Mouse (Mus musculus) spleen, adult 18-20 months (tissue): ENCODE measurements around the gene Cyp2a22.
"Not testable (repeated sequence)": the region's sequence is repeated elsewhere in the genome, so short reads cannot be mapped to it uniquely, and the experiment has no call there.

ENCODE experiments used
- DNase-seq, 2 experiments: peaks; one replicate each; pipeline ENCODE4 v3.0.0; 2022; ENCODE audit warnings: mixed read lengths in 2 of 2

Gene Cyp2a22

DNA sequence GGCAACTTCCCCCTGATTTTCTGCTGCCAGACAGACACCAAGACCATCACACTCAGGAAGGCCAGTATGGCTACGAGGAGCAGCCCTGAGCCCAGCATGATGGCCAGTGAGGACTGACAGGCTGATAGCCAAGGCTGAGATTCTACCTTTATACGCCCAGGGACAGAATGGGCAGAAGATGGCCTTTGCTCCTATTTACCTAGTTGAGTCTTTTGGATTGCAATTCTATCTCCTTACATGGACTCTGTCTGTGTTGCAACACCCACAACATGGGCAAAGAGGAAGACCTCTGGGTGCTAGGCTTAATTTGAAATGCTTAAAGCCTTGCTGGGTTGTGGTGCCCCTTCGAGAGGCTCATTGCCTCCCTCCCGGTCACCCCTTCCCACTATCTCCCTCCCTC is at the start of gene Cyp2a22:
TSS of gene Cyp2a22 (minus strand) at position 123 of the 400 bp plus-strand sequence.
- no peak for DNase-seq

DNA sequence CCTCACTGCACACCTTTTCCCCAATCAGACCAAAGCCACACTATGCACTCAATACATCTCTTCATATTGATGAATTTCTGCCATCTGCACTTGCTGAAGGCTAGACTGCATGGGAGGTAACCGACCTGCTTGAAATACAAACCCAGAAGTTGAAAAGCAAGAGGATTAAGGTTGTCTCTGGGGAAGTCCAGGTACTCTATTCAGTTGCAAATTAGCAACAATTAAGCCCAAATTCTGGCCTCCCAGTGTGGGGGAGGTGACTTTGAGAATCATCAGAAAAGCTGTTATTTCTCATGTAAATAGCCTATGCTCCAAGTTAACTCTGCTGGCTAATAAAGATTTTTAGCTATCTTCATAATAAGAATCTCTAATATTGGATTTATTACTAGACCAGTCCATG is 44.0 kb upstream of the Cyp2a22 start:
- not testable (repeated sequence) for DNase-seq

DNA sequence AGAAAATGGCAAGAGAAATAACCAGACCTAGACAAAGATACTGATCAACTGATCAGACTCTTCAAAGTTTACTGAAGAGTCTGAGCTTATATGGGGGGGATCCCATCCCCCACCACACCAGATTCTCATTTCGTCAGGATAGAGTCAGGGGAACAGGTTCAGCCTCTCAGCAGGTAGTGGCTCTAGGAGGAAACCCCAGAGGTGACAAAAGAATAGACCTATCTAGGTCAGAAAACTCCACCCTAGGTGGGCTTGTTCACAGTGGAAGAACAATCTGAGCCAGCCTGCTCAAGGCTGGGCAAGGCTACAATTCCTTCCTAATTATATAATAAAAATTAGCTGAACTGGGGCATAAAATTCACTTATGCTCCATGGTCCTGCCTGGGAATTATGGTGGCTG is 43.4 kb upstream of the Cyp2a22 start:
- DNase-seq: no peak

DNA sequence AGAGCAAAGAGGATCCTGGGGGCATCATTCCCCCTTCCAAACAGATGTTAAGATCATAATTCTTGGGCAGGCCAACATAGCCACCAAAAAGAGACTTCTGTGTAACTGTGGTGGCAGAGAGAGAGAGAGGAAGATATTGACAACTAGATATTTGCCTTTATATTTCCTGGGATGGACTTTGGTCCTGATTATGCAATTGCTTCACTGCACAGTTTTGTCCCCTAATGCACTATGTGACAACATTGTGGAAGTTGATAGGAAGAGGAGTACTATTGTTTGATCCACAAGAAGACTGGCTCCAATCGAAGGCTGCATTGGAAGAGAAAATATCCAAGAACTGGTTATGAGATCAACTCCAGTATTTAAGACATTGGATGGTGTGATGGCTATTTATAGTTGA is 42.8 kb upstream of the Cyp2a22 start:
- DNase-seq: not testable (repeated sequence)

DNA sequence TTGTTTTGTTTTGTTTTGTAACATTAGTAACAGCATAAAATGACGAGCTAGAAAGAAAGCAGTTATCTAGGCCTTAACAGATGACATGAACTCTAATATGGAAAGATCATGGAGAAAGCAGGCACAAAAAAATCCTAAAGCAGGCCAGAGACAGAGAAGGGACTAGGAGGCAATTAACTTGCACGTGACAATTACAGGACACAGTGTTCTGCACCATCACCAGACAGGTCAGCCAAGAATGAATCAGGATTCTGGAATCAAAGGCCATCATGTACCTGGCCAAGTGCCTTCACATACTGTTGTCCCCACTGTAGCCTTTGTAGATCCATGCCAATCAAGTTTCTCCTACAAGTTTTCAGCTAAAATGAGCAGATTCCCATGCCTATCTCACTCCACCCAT is 42.3 kb upstream of the Cyp2a22 start:
- not testable (repeated sequence) for DNase-seq

DNA sequence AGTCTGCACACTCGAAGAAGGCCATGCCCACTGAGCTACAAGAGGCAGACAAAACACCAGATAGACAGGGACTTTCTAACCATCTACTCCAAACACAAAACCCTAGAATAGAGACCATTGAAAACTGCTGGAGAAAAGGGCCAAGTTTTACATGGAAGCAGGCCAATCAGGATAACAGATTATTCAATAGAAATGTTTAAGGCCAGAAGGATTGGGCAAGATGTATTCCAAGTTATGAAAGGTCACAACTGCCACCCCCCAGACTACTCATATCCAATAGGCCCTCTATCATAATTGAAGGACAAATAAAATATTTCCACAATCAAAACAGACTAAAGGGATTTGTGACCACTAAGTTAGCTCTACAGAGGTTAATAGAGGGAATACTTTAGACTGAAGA is 23.2 kb upstream of the Cyp2a22 start:
- DNase-seq: not testable (repeated sequence)

DNA sequence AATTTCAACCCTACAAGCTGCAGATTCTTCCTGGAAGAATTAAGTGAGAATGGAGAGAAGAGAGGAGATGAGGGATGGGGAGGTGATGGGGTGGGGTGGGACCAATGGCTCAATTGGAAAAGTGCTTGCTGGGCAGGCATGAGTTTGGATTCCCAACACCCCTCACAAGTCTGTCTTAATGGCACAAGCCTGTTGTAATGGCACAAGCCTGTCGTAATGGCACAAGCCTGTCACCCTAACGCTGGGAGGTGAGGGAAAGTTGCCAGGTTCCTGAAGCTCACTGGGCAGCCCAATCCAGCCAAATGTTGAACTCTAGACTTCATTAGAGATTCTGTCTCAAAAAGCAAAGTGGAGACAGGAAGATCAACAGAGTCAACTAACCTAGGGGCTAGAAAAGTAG is 14.1 kb upstream of the Cyp2a22 start:
- DNase-seq: not testable (repeated sequence)

DNA sequence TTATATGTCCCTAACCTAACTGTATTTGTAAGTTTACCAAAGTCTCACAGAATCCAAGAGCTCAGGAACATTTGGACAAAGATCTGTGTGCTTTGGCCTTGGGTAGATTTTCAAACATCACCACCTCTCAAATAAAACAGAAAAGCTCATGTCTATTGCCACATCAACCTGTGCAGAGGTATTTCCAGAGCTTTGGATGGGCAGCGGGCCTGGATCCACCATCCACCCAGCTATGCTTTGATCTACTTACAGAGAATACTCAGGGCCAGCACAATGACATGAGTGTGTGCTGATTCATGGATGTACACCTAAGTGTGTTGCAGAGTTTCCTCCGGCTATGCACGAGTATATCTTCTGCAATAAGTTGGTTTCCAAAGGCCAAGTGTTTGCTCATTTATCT is 13.5 kb upstream of the Cyp2a22 start:
- DNase-seq: not testable (repeated sequence)

DNA sequence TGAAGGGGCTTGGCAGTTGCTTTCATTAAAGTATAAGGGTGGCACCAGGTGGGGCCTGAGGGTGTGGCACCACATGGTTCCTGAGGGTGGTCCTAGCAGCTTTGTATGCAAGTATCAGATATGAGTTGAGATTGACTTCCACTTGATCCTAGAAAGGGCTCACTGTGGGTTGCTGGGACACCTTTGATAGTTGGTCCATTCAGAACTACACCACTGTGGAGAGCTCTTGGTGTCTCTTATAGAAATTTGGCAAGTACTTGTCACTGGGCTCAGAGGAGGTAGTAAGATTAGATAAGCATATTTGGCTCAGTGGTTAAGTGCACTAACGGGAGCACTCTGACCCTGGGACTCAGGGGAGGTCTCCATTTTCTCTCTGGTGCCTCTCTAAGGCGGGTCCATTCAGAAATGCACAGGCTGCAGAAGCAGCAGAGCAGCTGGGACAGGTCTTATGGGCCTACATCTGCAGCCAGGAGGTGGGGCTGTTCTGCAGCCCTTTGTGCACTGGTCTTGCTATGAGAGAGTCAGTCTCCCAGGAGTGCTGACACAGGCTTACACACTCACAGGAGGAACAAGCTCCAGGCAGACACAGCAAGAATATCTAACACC is 2.2 kb upstream of the Cyp2a22 start:
- not testable (repeated sequence) for DNase-seq

DNA sequence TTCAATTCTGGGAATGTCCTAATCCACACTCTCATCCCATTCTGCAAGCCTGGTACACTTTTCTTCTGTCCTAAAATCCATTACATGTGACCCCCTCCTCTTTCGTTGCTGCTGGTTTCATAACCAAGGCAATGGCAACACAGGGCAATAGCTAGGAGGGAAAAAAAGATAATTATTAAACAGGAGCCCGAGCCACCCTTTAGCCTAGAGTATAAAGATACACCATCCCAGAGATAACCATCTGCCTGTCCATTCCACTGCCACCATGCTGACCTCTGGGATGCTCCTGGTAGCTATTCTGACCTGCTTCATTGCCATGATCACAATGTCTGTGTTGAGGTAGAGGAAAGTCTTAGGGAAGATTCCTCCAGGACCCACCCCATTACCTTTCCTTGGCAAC is 22.1 kb downstream of the Cyp2a22 start:
- not testable (repeated sequence) for DNase-seq
